Mouse (Mus musculus) CH12.LX (cell line): ENCODE measurements at regions not wholly inside any gene's neighbourhood (a gene's known extent, or its start where the extent isn't known, plus 50 kb on each side); places are given as distances from the start of the nearest gene placed in this dataset.

Experiments used
- DNase-seq: peaks from one replicate; pipeline ENCODE4 v3.0.0-alpha.2; 2013; ENCODE audit errors: extremely low read depth
- H3K27ac ChIP-seq: 2 replicates; pipeline ENCODE4 v1.5.1; 2012; ENCODE audit warnings: low read depth, mild to moderate bottlenecking, control low read depth, moderate library complexity; ENCODE audit not compliant: insufficient read depth
- H3K27me3 ChIP-seq: replicated peaks from 2 replicates; pipeline ENCODE3; 2012; ENCODE audit warnings: inconsistent platforms
- H3K36me3 ChIP-seq, 2 experiments: replicated peaks in 1 of 2; 2 replicates each; pipeline versions ENCODE3 to v1.6.1; 2012; ENCODE audit warnings: inconsistent platforms in 1 of 2, low read length in 1 of 2, mild to moderate bottlenecking in 1 of 2, mixed read lengths in 1 of 2, moderate library complexity in 1 of 2; ENCODE audit not compliant: control insufficient read depth in 1 of 2, insufficient read depth in 1 of 2
- H3K4me1 ChIP-seq, 2 experiments: 2 replicates each; pipeline ENCODE4 v1.6.1; 2012; ENCODE audit warnings: inconsistent platforms in 1 of 2, moderate library complexity in 1 of 2; ENCODE audit not compliant: insufficient read depth in 2 of 2, control insufficient read depth in 1 of 2
- H3K4me2 ChIP-seq: 2 replicates; pipeline ENCODE4 v1.6.1; 2012; ENCODE audit warnings: low read depth, mild to moderate bottlenecking, control low read depth; ENCODE audit not compliant: poor library complexity, insufficient read depth, severe bottlenecking
- H3K4me3 ChIP-seq, 3 experiments: fragments of 150-350 bp in 1 of 3; sonication (generic) in 1 of 3; replicated peaks in 1 of 3; 2 replicates each; pipeline versions ENCODE3 to v1.5.1; 2011 to 2012; ENCODE audit warnings: low read depth in 2 of 3, low read length in 2 of 3, mild to moderate bottlenecking in 2 of 3, moderate library complexity in 2 of 3, control low read depth in 1 of 3, improper control_type of control experiment in 1 of 3, inconsistent platforms in 1 of 3, mixed read lengths in 1 of 3; ENCODE audit not compliant: poor library complexity in 1 of 3
- H3K79me2 ChIP-seq: replicated peaks from 2 replicates; pipeline ENCODE4 v1.6.1; 2012; ENCODE audit warnings: mild to moderate bottlenecking, moderate library complexity; ENCODE audit not compliant: control insufficient read depth, poor library complexity, insufficient read depth, severe bottlenecking; ENCODE audit errors: extremely low read depth
- H3K9ac ChIP-seq: 2 replicates; pipeline ENCODE4 v1.6.1; 2012; ENCODE audit warnings: low read depth, mild to moderate bottlenecking, control low read depth, moderate library complexity; ENCODE audit not compliant: insufficient read depth
- H3K9me3 ChIP-seq: replicated peaks from 2 replicates; pipeline ENCODE3; 2012; ENCODE audit warnings: low read length, inconsistent platforms, mixed read lengths
- CHD1 ChIP-seq: IDR thresholded peaks from 2 replicates; pipeline ENCODE4 v1.6.1; 2012; ENCODE audit warnings: low read depth, low read length, improper control_type of control experiment, inconsistent platforms
- CHD2 ChIP-seq: IDR thresholded peaks from 2 replicates; pipeline ENCODE4 v1.6.1; 2011; ENCODE audit warnings: low read length, improper control_type of control experiment
- CTCF ChIP-seq, 2 experiments: IDR thresholded peaks in 1 of 2; conservative IDR thresholded peaks in 1 of 2; 2 replicates each; pipeline ENCODE4 v1.5.1; 2011 to 2012; ENCODE audit warnings: low read depth in 2 of 2, low read length in 2 of 2, improper control_type of control experiment in 1 of 2, inconsistent platforms in 1 of 2, mild to moderate bottlenecking in 1 of 2, moderate library complexity in 1 of 2
- E2F4 ChIP-seq: IDR thresholded peaks from 2 replicates; pipeline ENCODE4 v1.6.1; 2011; ENCODE audit warnings: low read depth, low read length, improper control_type of control experiment; ENCODE audit not compliant: insufficient replicate concordance
- HCFC1 ChIP-seq: IDR thresholded peaks from 2 replicates; pipeline ENCODE4 v1.6.1; 2012; ENCODE audit warnings: low read depth, mild to moderate bottlenecking, inconsistent platforms, low read length, improper control_type of control experiment
- JUN ChIP-seq: IDR thresholded peaks from 2 replicates; pipeline ENCODE4 v1.6.1; 2011; ENCODE audit warnings: low read depth, mild to moderate bottlenecking, low read length, improper control_type of control experiment, moderate library complexity; ENCODE audit not compliant: insufficient read depth
- JUND ChIP-seq: conservative IDR thresholded peaks from 2 replicates; pipeline ENCODE4 v1.6.1; 2011; ENCODE audit warnings: low read depth, low read length, improper control_type of control experiment
- KAT2A ChIP-seq: IDR thresholded peaks from 2 replicates; pipeline ENCODE4 v1.6.1; 2012; ENCODE audit warnings: low read length, improper control_type of control experiment, inconsistent platforms; ENCODE audit not compliant: insufficient replicate concordance
- MAFK ChIP-seq: IDR thresholded peaks from 2 replicates; pipeline ENCODE4 v1.6.1; 2011; ENCODE audit warnings: low read length, improper control_type of control experiment; ENCODE audit not compliant: insufficient replicate concordance
- MEF2A ChIP-seq: IDR thresholded peaks from 2 replicates; pipeline ENCODE4 v1.6.1; 2014; ENCODE audit warnings: low read depth, mild to moderate bottlenecking, inconsistent platforms, low read length, improper control_type of control experiment, borderline replicate concordance
- NELFE ChIP-seq: IDR thresholded peaks from 2 replicates; pipeline ENCODE4 v1.6.1; 2011; ENCODE audit warnings: low read depth, low read length, improper control_type of control experiment
- NRF1 ChIP-seq: IDR thresholded peaks from 2 replicates; pipeline ENCODE4 v1.6.1; 2014; ENCODE audit warnings: low read depth, mild to moderate bottlenecking, inconsistent platforms, low read length, improper control_type of control experiment, moderate library complexity
- POLR2AphosphoS2 ChIP-seq: IDR thresholded peaks from 2 replicates; pipeline ENCODE4 v1.6.1; 2011; ENCODE audit warnings: low read depth, low read length, improper control_type of control experiment
- RAD21 ChIP-seq: IDR thresholded peaks from 2 replicates; pipeline ENCODE4 v1.6.1; 2011; ENCODE audit warnings: low read depth, mild to moderate bottlenecking, low read length, improper control_type of control experiment, moderate library complexity
- RCOR1 ChIP-seq: conservative IDR thresholded peaks from 2 replicates; pipeline ENCODE4 v1.6.1; 2012; ENCODE audit warnings: low read depth, mild to moderate bottlenecking, inconsistent platforms, low read length, improper control_type of control experiment
- SIN3A ChIP-seq: IDR thresholded peaks from 2 replicates; pipeline ENCODE4 v1.6.1; 2012; ENCODE audit warnings: low read length, improper control_type of control experiment, inconsistent platforms
- TBP ChIP-seq: conservative IDR thresholded peaks from 2 replicates; pipeline ENCODE4 v1.6.1; 2011; ENCODE audit warnings: low read depth, low read length, improper control_type of control experiment
- TCF12 ChIP-seq: IDR thresholded peaks from 2 replicates; pipeline ENCODE4 v1.6.1; 2014; ENCODE audit warnings: low read depth, mild to moderate bottlenecking, inconsistent platforms, low read length, improper control_type of control experiment
- USF2 ChIP-seq: conservative IDR thresholded peaks from 2 replicates; pipeline ENCODE4 v1.6.1; 2011; ENCODE audit warnings: low read depth, low read length, improper control_type of control experiment
- ZKSCAN1 ChIP-seq: IDR thresholded peaks from 2 replicates; pipeline ENCODE4 v1.6.1; 2012; ENCODE audit warnings: low read depth, inconsistent platforms, low read length, improper control_type of control experiment, borderline replicate concordance
- ZMIZ1 ChIP-seq: IDR thresholded peaks from 2 replicates; pipeline ENCODE4 v1.6.1; 2012; ENCODE audit warnings: low read depth, mild to moderate bottlenecking, inconsistent platforms, low read length, improper control_type of control experiment
- dilution Hi-C: fragments of 300-500 bp; cut with MboI; formaldehyde crosslinking; loops from 2 replicates; pipeline ENCODE4 v1.14.3; 2020; ENCODE audit warnings: low sequenced_read_pairs; ENCODE audit not compliant: extremely low pct_unique_long_range_greater_than_20kb, extremely low pct_ligation_motif_present
- in situ Hi-C: fragments of 300-500 bp; cut with MboI; formaldehyde crosslinking; loops from 3 replicates; pipeline ENCODE4 v1.14.3; 2019; ENCODE audit warnings: low sequenced_read_pairs, low pct_ligation_motif_present, low pct_unique_long_range_greater_than_20kb, mixed read lengths

GRCm38 (mm10) chr17:79485239-79485638 lies 126.4 kb upstream of the Rmdn2 start:
- Histone ChIP-seq H3K9ac (no peak overlapping the region), H3K4me3 (no peak overlapping the region)
- no peak for TF ChIP-seq ZMIZ1
- TF ChIP-seq NELFE = no peak
- no peak for TF ChIP-seq RCOR1
- no peak for TF ChIP-seq TCF12
- TF ChIP-seq RAD21 = no peak
- TF ChIP-seq KAT2A = no peak
- no peak for TF ChIP-seq JUND
- TF ChIP-seq JUN = no peak
- TF ChIP-seq POLR2AphosphoS2 = no peak
- TF ChIP-seq ZKSCAN1 = no peak
- TF ChIP-seq MAFK = no peak
- TF ChIP-seq TBP = no peak
- no peak for TF ChIP-seq MEF2A
- TF ChIP-seq, all 38 proteins: peak for 0
- peaks cover 0 to 6% of the 10 kb centered on the region in 2 experiments; a peak in 2 of 4 replicates for H3K4me1 ChIP-seq
- no peaks in the 10 kb centered on the region for H3K36me3 ChIP-seq
- no peak overlapping the region for H3K4me2 ChIP-seq
- dilution Hi-C loops = no loop called here
- H3K27ac ChIP-seq = no peak overlapping the region
- in situ Hi-C loops = no loop called here
- no peaks in the 10 kb centered on the region for H3K79me2 ChIP-seq
- DNase-seq = no peak
- H3K9me3 ChIP-seq = no peaks in the 10 kb centered on the region
- H3K27me3 ChIP-seq = no peaks in the 10 kb centered on the region

DNA sequence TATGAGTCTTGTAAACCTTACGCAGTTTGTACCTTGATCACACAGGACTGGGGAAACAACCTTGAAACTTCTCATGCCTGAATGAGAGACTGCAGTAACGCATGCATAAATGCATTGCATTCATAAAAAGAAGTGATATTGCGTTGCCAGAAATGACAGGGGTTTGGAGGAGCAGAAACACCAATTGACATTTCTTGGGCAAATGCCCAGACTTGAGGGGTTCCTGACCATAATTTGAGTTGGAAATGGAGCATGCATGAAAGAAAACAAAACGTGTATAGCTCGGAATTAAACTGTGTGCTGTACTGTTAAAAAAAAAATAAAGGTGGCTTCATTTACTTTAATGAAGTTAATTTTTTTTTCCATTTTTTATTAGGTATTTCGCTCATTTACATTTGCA lies 122.4 kb upstream of the Rmdn2 start:
- Histone ChIP-seq H3K4me2 (no peak overlapping the region), H3K4me1 (no peaks in the 10 kb centered on the region), H3K27me3 (no peaks in the 10 kb centered on the region), H3K27ac (no peak overlapping the region), H3K4me3 (no peak overlapping the region), H3K9me3 (no peaks in the 10 kb centered on the region), H3K79me2 (no peaks in the 10 kb centered on the region), H3K9ac (no peak overlapping the region), H3K36me3 (no peaks in the 10 kb centered on the region)
- in situ Hi-C loops (no loop called here), dilution Hi-C loops (no loop called here)
- TF ChIP-seq MAFK = no peak
- TF ChIP-seq USF2 = no peak
- no peak for TF ChIP-seq HCFC1
- TF ChIP-seq RCOR1 = no peak
- no peak for TF ChIP-seq CTCF (conservative IDR thresholded peaks at IDR 0.05 in 1 of 2, IDR thresholded peaks at IDR 0.05 in 1 of 2; ENCODE audit: low read depth in 2 of 2, low read length in 2 of 2)
- no peak for TF ChIP-seq SIN3A
- no peak for TF ChIP-seq CHD2
- no peak for TF ChIP-seq TCF12
- TF ChIP-seq CHD1 = no peak
- no peak for TF ChIP-seq E2F4
- no peak for TF ChIP-seq NRF1
- no peak for DNase-seq
